Mouse (Mus musculus): Measurements from ENCODE around the gene Trim27.

GRCm38 (mm10) chr13:21183066-21183465 is 3.8 kb downstream of the Trim27 start:
- TF ChIP-seq POLR2AphosphoS2 (IDR thresholded peaks at IDR 0.05; ENCODE audit: low read depth, low read length) = no peak
- TF ChIP-seq POLR2A (IDR thresholded peaks at IDR 0.05; ENCODE audit: low read depth, low read length) = no peak
- TF ChIP-seq SIN3A (IDR thresholded peaks at IDR 0.05; ENCODE audit: low read length) = no peak
- no peak for TF ChIP-seq ZC3H11A (IDR thresholded peaks at IDR 0.05; ENCODE audit: low read depth, low read length)
- TF ChIP-seq ZNF384 (IDR thresholded peaks at IDR 0.05; ENCODE audit: low read depth, low read length) = no peak
- TF ChIP-seq MAX (IDR thresholded peaks at IDR 0.05; ENCODE audit: low read length) = no peak

Data from CH12.LX (cell line).